Mouse (Mus musculus) C2C12 (cell line): ENCODE measurements around the gene Far2. TPM values are rescaled to one million over a fixed set of nuclear protein-coding genes. Genes with fewer than 3 reads are reported as not detected.

Source experiments
- H3K27me3 ChIP-seq: one replicate; pipeline ENCODE4 v1.6.1; 2011; ENCODE audit not compliant: control insufficient read depth, insufficient read depth, insufficient read length
- H3K36me3 ChIP-seq: one replicate; pipeline ENCODE4 v1.6.1; 2011; ENCODE audit not compliant: control insufficient read depth, insufficient read depth
- H3K4me3 ChIP-seq: one replicate; pipeline ENCODE4 v1.5.1; 2011; ENCODE audit warnings: mild to moderate bottlenecking, control low read depth; ENCODE audit not compliant: poor library complexity, insufficient read depth, severe bottlenecking
- H3K79me2 ChIP-seq: one replicate; pipeline ENCODE4 v1.6.1; 2011; ENCODE audit not compliant: control insufficient read depth, insufficient read depth
- H3K79me3 ChIP-seq: one replicate; pipeline ENCODE4 v1.6.1; 2011; ENCODE audit warnings: low read depth, control low read depth
- H3ac ChIP-seq: one replicate; pipeline ENCODE3; 2011; ENCODE audit warnings: low read depth; ENCODE audit not compliant: control insufficient read depth, insufficient read length
- CEBPB ChIP-seq: IDR thresholded peaks from one replicate; pipeline ENCODE4 v1.6.1; 2011; ENCODE audit warnings: low read depth, mild to moderate bottlenecking, control low read depth, moderate library complexity
- CTCF ChIP-seq: IDR thresholded peaks from one replicate; pipeline ENCODE4 v1.5.1; 2011; ENCODE audit not compliant: control insufficient read depth, insufficient read depth, insufficient read length
- FOSL1 ChIP-seq: IDR thresholded peaks from one replicate; pipeline ENCODE4 v1.8.0; 2011; ENCODE audit warnings: mild to moderate bottlenecking, low read length; ENCODE audit not compliant: poor library complexity, insufficient read depth, severe bottlenecking
- MAX ChIP-seq: IDR thresholded peaks from one replicate; pipeline ENCODE4 v1.6.1; 2011; ENCODE audit warnings: mild to moderate bottlenecking, control low read depth
- MYOD1 ChIP-seq: IDR thresholded peaks from one replicate; pipeline ENCODE4 v1.6.1; 2011; ENCODE audit warnings: low read depth; ENCODE audit not compliant: control insufficient read depth, insufficient read length
- MYOG ChIP-seq: IDR thresholded peaks from one replicate; pipeline ENCODE4 v1.6.1; 2011; ENCODE audit not compliant: control insufficient read depth, insufficient read length; ENCODE audit errors: extremely low read depth
- USF1 ChIP-seq: IDR thresholded peaks from one replicate; pipeline ENCODE4 v1.6.1; 2011; ENCODE audit warnings: low read depth, mild to moderate bottlenecking, control low read depth, moderate library complexity
- polyA plus RNA-seq: library from polyadenylated mRNA; unstranded; fragments of >200 nt; fragmentation: generic; extraction: Trizol; gene quantifications from one replicate; pipeline ENCODE4 v1.2.1, GENCODE M21; 2012; ENCODE audit warnings: missing spikeins

Far2 gene
- polyA plus RNA-seq, 1 experiment = 0.11 TPM

GRCm38 (mm10) chr6:148216752-148217151 is 169.7 kb downstream of the Far2 start:
- H3ac ChIP-seq = no peak overlapping the region
- no peaks in the 10 kb centered on the region for H3K27me3 ChIP-seq
- H3K4me3 ChIP-seq = no peak overlapping the region
- no peaks in the 10 kb centered on the region for H3K79me3 ChIP-seq
- H3K36me3 ChIP-seq = peaks cover 10% of the 10 kb centered on the region
- TF ChIP-seq FOSL1 = no peak
- no peak for TF ChIP-seq CTCF
- TF ChIP-seq MAX = no peak
- TF ChIP-seq CEBPB = no peak
- no peak for TF ChIP-seq MYOG
- TF ChIP-seq MYOD1 = no peak
- no peak for TF ChIP-seq USF1
- peaks cover 15% of the 10 kb centered on the region for H3K79me2 ChIP-seq

GRCm38 (mm10) chr6:148218235-148219076 is 171.4 kb downstream of the Far2 start:
- Histone ChIP-seq H3K79me2 (peaks cover under 1% of the 10 kb centered on the region), H3K27me3 (no peaks in the 10 kb centered on the region), H3K79me3 (no peaks in the 10 kb centered on the region), H3ac (no peak overlapping the region), H3K36me3 (peaks cover 10% of the 10 kb centered on the region), H3K4me3 (no peak overlapping the region)
- TF ChIP-seq FOSL1 = no peak
- no peak for TF ChIP-seq CTCF
- TF ChIP-seq MYOG = no peak
- no peak for TF ChIP-seq USF1
- no peak for TF ChIP-seq MAX
- TF ChIP-seq CEBPB = no peak
- TF ChIP-seq MYOD1 = no peak

GRCm38 (mm10) chr6:148222686-148223085 is 175.6 kb downstream of the Far2 start:
- Histone ChIP-seq H3K27me3 (no peaks in the 10 kb centered on the region), H3ac (no peak overlapping the region), H3K79me3 (no peaks in the 10 kb centered on the region), H3K79me2 (no peaks in the 10 kb centered on the region), H3K4me3 (no peak overlapping the region), H3K36me3 (peaks cover 4% of the 10 kb centered on the region)
- TF ChIP-seq USF1 = no peak
- no peak for TF ChIP-seq MYOG
- no peak for TF ChIP-seq MAX
- TF ChIP-seq MYOD1 = no peak
- TF ChIP-seq FOSL1 = no peak
- no peak for TF ChIP-seq CTCF
- TF ChIP-seq CEBPB = no peak

- Histone ChIP-seq H3K79me3 (no peaks in the 10 kb centered on the region), H3ac (no peak overlapping the region), H3K36me3 (no peaks in the 10 kb centered on the region), H3K4me3 (no peak overlapping the region), H3K79me2 (no peaks in the 10 kb centered on the region), H3K27me3 (no peaks in the 10 kb centered on the region)
- TF ChIP-seq MYOG (no peak), MAX (no peak), MYOD1 (no peak), CEBPB (no peak), FOSL1 (no peak), CTCF (no peak), USF1 (no peak)
These were observed 180.5 kb downstream of the Far2 start for GRCm38 (mm10) chr6:148227542-148227941.

Other genes starting within 250 kb of the Far2 start
- 49.4 TPM for gene Ergic2, start 165.1 kb downstream of the Far2 start, polyA plus RNA-seq